Mouse (Mus musculus) cerebellum, adult 11 months (tissue): Measurements from ENCODE around the gene Mafg.

Experiments used
- DNase-seq: peaks from one replicate; pipeline ENCODE4 v3.0.0; 2022

The Mafg gene

GRCm38 (mm10) chr11:120618619-120619535 is 14.5 kb downstream of the Mafg start:
- no peak for DNase-seq

GRCm38 (mm10) chr11:120617519-120618112 is 15.8 kb downstream of the Mafg start, which contains the start of gene Pcyt2:
Gene Pcyt2, minus strand, starts transcription at chr11:120617936.
- DNase-seq: peak; percentile 93

DNA sequence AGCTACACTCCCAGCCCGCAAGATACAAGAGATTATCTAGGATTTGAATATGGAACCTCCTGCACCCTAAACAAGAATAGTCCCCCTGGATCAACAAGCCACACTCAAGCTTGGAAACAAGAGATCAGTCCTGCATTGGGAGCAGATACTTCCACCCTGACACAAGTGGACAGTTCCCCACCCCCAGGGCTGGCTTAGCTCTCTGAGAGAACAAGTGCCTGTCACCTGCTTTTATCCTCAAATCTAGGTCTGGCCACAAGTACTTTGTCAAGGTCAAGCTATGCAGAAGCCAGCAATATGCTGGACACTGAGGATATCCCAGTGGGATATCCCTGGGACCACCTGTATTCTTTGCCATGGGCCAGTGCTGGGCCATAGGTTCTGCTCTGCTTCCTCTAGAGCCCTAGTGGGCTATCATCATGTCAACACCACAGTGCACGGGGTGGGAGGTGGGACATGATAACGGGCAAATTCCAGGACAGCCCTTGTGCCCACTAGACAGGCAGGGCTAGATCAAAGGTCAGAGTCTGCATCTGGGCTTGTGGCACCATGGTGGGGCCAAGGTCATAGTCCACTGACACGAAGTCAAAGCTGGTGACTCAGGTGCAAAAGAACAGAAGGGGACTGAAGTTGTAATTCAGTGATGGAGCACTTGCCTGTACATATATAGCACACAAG is 16.6 kb downstream of the Mafg start:
- DNase-seq: no peak

GRCm38 (mm10) chr11:120615606-120616203 is 17.7 kb downstream of the Mafg start:
- DNase-seq: no peak

DNA sequence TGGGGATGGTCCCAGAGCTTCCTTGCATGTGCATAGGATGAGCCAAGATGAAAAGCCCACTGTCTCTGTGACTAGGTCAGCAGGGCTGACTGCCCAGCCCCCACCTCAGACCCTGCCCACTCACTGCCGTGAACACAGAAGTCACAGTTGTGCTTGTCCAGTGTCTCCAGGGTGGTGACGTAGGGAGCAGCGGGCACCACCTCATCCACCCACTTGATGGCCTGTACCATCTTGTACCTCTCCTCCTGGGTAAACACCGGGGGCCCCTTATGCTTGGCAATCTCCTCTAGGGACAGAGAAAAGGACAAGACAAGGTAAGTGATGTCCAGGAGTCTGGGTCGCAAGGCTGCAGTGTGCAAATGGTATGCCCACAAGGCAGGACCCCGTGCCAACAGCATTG is 18.2 kb downstream of the Mafg start:
- no peak for DNase-seq

- no peak for DNase-seq
These were observed 19.4 kb downstream of the Mafg start for GRCm38 (mm10) chr11:120613976-120614375.

DNA sequence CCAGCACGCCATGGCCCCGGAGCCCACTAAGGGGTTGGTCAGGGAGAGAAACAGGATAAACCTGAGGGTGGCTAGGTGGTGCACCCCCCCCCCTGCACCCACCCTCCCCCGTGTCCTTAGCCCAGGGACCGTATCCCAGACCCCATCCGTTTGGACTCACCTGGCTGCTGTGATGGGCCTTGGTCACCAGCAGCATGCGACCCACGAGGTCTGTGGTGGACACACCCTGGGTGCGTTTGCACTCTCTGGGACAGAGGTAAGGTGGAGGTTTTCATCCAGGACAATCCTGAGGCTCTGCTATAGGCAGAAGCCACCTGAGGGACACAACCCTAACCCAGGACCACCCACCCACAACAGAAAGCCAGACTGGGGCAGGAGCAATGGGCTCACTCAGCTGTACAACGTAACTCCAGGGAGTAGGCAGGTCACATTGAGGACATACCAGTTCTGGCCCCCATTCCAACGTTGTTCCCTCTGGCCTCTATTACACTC is 19.9 kb downstream of the Mafg start:
- no peak for DNase-seq

DNA sequence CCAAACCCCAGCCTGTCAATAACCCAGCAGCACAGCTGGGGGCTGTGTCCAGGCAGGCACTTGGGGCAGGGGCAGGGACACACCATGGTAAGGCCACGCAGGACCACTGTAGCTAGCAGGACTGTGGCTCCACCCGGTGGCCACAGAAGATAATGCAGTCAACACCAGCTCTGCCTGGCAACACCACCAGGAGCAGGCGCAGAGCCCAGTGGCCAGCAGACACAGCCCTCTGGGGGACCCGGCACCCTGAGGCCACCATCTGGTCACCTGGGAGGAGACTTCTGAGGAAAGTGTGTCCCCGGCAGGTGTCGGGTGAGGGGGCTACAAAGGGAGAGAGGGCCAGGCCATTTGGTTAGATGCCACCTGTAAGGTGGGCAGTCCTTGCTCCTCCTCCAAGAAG is 20.6 kb downstream of the Mafg start:
- DNase-seq: peak; percentile 93

- DNase-seq: no peak
These were observed 22.8 kb downstream of the Mafg start for GRCm38 (mm10) chr11:120610477-120611046.

DNA sequence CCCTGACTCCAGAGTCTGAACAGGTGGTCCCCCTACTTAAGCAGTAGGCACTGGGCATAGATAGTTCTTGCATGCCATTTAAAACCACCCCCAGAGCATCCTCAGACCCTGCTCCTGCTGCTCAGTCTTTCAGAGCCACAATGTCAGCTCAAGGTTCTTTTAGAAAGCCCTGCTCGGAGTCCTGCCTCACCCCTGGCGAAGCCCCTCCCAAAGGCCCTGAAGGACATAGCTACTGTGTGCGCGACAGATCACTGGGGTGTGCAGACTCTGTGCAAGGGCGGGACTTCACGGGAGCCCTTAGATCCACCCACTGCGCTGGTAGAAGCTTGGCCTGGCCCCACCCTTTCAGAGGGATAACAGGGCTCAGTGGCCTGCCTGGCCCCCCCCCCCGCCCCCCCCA is 24.1 kb downstream of the Mafg start:
- DNase-seq: no peak

GRCm38 (mm10) chr11:120608241-120609034 is 25.0 kb downstream of the Mafg start, which contains the start of gene Npb:
Gene Npb, plus strand, starts transcription at chr11:120608477.
- DNase-seq: no peak

DNA sequence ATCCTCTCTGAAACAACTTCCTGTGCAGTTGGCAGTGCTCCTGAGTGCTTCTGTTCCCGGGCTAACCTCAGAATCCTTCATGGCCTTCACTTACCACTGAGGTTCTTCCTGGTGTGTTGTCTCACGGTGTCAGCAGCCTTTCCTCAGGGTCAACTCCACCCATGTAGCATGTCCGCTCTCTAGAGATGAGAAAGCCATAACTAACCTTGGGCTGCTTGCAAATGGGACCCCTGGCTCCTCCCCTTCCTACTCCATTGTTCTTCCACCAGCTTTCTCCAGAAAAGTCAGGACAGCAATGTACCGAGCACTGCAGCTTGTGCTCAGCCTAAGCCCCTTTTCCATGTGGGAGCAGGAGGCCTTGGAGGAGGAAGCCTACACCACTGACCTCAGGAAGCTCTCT is 26.6 kb downstream of the Mafg start:
- no peak for DNase-seq

GRCm38 (mm10) chr11:120605667-120606066 is 27.7 kb downstream of the Mafg start:
- no peak for DNase-seq

DNA sequence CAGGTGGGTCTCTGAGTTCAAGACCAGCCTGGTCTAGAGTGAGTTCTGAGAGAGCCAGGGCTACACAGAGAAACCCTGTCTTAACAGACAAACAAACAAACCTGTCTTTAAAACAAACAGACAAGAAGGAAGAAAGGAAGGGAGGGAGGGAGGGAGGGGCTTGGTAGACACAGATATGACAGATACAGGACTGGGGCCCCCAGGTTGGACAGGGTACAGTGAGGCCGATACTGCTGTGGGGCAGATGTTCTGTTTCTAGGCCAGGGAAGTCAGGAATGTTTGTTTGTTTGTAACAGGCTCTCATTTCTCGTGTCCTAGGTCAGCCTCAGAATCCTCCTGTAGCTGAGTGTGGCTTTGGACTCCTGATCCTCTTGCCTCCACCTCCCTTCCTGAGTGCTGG is 29.9 kb downstream of the Mafg start:
- DNase-seq: no peak

DNA sequence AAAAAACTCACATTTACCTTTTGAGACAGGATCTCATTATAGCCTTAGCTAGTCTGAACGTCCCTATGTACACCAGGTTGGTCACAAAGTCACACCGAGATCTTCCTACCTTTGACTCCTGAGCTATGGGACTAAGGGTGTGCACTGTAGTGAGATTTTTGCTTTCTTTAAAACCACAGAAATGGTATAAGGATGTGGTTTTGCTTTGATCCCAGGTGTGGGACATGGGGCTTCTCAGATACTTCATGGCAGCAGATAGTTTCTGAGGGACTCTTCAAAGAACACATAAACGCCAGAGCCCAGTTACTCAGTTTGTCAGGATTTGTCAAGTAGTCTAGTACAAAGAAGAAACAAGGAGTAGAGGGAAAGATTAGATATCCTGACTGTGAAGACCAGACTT is 32.7 kb downstream of the Mafg start:
- DNase-seq: no peak

DNA sequence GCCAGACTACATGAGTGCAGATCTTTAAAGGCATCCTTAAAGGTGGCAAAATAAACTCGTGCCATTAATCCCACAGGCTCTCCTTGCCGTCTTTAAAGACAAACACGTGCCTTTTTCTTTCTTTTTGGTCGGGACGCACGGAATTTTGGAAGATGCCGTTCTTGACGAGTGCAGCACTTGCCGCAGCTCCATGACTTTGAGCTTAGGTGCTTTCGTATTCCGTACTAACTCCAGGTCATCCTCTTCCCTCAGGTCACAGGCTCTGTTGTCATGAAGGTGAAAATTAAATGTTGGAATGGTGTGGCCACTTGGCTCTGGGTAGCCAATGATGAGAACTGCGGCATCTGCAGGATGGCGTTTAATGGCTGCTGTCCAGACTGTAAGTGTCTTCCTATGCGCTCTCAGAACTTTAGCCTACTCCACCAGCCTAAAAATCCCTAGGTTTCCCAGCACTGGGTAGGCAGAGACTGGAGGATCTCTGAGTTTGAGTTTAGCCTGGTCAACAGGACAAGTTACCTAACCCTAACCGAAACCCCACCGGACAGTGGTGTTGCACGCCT is 34.3 kb downstream of the Mafg start:
- DNase-seq: no peak

- DNase-seq: peak; percentile 90
These were observed 35.0 kb downstream of the Mafg start, which contains the start of the genes Alyref and Anapc11 for GRCm38 (mm10) chr11:120598283-120598989. Gene Alyref, minus strand, starts transcription at chr11:120598365. Gene Anapc11, plus strand, starts transcription at chr11:120598421.

DNA sequence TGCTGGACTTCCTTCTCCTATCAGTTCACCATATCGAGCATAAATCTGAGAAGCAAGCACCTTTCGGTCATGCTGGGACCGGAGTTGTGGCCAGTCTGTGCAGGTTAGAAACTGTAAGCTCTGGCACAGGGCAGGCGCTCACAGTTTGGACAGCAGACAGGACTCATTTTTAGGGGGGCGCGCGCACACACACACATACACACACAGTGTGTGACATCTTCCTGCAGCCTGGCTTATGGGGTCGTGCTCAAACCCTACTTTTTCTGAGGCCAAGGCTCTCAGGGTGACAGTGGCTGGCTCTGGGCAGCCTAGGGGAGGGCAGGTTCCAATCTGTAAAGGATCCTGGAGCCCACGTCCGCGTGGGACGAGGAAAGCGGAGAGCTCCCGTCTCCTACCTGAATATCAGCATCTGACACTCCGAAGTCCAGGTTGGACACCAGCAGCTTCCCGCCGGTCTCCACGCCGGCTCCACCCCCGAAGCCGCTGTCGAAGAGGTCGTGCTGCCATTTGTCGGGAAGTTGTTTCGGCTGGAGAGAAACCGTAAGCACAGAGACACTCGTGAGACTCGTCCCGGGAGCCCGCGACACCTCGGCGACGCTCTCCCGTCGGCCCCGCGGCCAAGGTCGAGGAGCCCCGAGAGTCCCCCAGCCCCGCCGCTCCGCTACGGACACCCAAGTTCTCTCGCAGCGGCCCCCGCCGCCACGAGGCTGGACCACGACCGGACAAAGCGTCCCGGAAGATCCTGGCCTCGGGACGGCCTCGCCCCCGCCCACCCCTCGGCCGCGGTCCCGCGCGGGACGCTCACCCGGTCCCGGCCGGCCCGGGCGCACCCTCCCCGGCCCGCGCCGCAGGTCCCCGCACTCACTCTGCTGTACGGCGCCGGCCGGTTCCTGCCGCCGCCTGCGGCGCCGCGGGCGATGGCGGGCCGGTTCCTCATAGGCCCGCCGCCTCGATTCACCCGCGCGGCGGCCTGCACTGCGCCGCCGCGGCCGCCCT is 35.9 kb downstream of the Mafg start:
- no peak for DNase-seq

- DNase-seq: no peak
These were observed 44.9 kb downstream of the Mafg start for GRCm38 (mm10) chr11:120588531-120588930.
